Mouse (Mus musculus) megakaryocyte, embryonic 14.5 days (primary cell): ENCODE results near the gene Cfap65.

Source experiments
- FLI1 ChIP-seq: IDR thresholded peaks from 2 replicates; pipeline ENCODE4 v1.6.1; 2012; ENCODE audit warnings: low read length, inconsistent platforms, mixed read lengths
- GATA1 ChIP-seq: IDR thresholded peaks from 3 replicates; pipeline ENCODE4 v1.6.1; 2012; ENCODE audit warnings: mixed read lengths, low read length, inconsistent platforms, borderline replicate concordance

DNA sequence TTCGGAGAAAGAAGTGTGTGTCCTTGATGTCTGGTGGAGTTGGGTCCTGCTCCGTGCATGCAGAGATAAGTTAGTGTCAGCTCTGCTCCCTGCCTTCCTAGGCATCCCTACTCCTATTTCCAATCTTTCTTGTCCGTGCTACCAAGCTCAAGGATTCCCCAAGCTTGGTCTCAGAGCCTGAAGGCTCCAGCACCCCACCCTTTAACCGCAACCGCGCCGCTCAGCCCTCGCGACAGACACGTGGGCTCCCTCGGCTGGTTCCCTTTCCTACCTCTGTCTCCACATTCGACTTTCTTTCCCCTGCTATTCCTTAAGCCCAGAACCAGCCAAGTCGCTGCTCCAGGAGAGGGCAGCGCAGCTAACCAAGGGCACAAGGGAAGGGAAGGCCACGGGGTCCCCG lies 14.7 kb upstream of the Cfap65 start:
- TF ChIP-seq GATA1 (no peak), FLI1 (no peak)
